Mouse (Mus musculus): ENCODE results near the gene Vmn1r33. TPM values are rescaled to one million over a fixed set of nuclear protein-coding genes. Genes with fewer than 3 reads are reported as not detected.
"Not testable (repeated sequence)": the region's sequence is repeated elsewhere in the genome, so short reads cannot be mapped to it uniquely, and the experiment has no call there.

Vmn1r33 gene
- total RNA-seq (2018; cell fraction: chromatin; rRNA removed), result not detected
- not detected for total RNA-seq (2018; cell fraction: cytosol; rRNA removed)
- not detected for total RNA-seq (2018; cell fraction: nucleus; rRNA removed)
- not detected in 3 replicates for polyA plus RNA-seq (2018)

DNA sequence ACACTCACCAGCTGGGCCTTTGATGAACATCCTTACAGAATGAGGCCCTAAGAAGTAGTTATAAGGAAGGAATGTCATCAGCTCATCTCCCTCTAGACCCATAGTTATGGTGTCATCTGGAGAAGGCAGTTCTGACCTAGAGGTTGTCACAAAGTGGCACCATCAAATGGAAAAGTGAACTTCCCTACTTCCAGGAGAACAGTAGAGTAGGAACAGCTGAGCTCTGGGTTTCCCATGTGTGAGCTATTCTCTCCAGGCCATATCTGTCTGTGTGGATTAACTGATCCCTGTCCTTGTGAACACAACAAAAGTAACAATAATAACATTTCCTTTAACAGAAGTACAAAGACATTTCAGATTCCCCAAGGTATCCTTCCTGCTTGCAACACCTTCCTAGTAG lies at the start of gene Vmn1r33:
TSS of gene Vmn1r33 (minus strand) at position 101 of the 400 bp plus-strand sequence.
- not testable (repeated sequence) for H3K79me2 ChIP-seq (ENCODE audit: inconsistent target); H3K36me3 ChIP-seq (ENCODE audit: inconsistent target); H3K27ac ChIP-seq; H3K4me3 ChIP-seq (ENCODE audit: inconsistent target)

DNA sequence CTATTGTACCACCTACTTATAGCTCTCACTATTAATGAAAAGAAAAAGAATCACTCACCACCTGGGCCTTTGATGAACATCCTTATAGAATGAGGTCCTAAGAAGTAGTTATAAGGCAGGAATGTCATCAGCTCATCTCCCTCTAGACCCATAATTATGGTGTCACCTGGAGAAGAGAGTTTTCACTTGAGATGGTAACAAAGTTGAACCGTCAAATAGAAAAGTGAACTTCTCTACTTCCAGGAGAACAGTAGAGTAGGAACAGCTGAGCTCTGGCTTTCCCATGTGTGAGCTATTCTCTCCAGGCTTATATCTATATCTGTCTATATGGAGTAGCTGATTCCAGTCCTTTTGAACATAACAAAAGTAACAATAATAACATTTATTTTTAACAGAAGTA lies 25.7 kb upstream of the Vmn1r33 start, which contains the start of gene Vmn1r34:
TSS of gene Vmn1r34 (minus strand) at position 101 of the 400 bp plus-strand sequence.
- Histone ChIP-seq H3K79me2 (ENCODE audit: inconsistent target) (no peaks in the 10 kb centered on the region), H3K27ac (no peak within 1 kb of the TSS), H3K4me3 (ENCODE audit: inconsistent target) (no peak within 1 kb of the TSS), H3K36me3 (ENCODE audit: inconsistent target) (no peaks in the 10 kb centered on the region)
- 100% methylated on average over 1 of the region's 1 CpGs for WGBS (ENCODE audit: missing documents)

DNA sequence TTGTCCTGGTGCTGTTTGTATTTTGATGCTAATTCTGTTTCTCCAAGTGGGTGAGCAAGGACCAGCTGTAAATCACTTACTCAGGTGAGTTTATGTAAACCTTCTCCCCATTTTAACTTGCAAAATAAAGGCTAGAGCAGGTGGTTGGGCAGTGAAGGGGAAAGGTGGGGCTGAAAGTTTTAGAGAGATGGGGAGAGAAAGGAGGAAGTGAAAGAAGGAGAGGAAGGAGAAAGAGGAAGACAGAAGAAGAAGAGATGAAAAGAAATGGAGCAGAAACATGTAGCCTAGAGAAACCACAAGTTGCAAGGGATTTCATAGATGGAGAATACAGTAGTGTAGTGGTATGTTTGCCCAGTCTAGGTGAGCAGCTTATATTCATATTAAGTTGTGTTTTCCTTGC lies 22.3 kb downstream of the Vmn1r33 start:
- H3K36me3 ChIP-seq (ENCODE audit: inconsistent target), result no peaks in the 10 kb centered on the region
- H3K27ac ChIP-seq, result no peak overlapping the region
- no peak overlapping the region for H3K4me3 ChIP-seq (ENCODE audit: inconsistent target)

More for the DNA sequence above, 22.3 kb downstream of the Vmn1r33 start:
- no peaks in the 10 kb centered on the region for H3K79me2 ChIP-seq (ENCODE audit: inconsistent target)

Other genes with a start within 250 kb of the Vmn1r33 start
- 8.4 to 27.7 TPM (median 26.6 TPM) in 3 replicates for gene Mad2l1, start 82.9 kb downstream of the Vmn1r33 start, polyA plus RNA-seq (2018)
- not detected in 3 replicates for gene Vmn1r32, start 58.2 kb downstream of the Vmn1r33 start, polyA plus RNA-seq (2018)
- not detected in 3 replicates for gene Vmn1r34, start 25.6 kb upstream of the Vmn1r33 start, polyA plus RNA-seq (2018)
- not detected in 3 replicates for gene Vmn1r35, start 67.6 kb upstream of the Vmn1r33 start, polyA plus RNA-seq (2018)
- gene Vmn1r36, start 100.9 kb upstream of the Vmn1r33 start, polyA plus RNA-seq (2018), result not detected in 3 replicates
- gene Vmn1r37, start 111.1 kb upstream of the Vmn1r33 start, polyA plus RNA-seq (2018), result not detected in 3 replicates
- not detected in 3 replicates for gene Vmn1r38, start 164.3 kb upstream of the Vmn1r33 start, polyA plus RNA-seq (2018)
- not detected in 3 replicates for gene Vmn1r39, start 192.3 kb upstream of the Vmn1r33 start, polyA plus RNA-seq (2018)

Measured in macrophage (primary cell).